Mouse (Mus musculus): ENCODE data around the gene Yap1.

- TF ChIP-seq CTCF (IDR thresholded peaks at IDR 0.05; ENCODE audit: low read depth, low read length) (no peak), GATA1 (IDR thresholded peaks at IDR 0.05; ENCODE audit: borderline replicate concordance, low read length) (no peak), POLR2AphosphoS5 (IDR thresholded peaks at IDR 0.05; ENCODE audit: insufficient replicate concordance, low read depth, low read length) (no peak), TAL1 (conservative IDR thresholded peaks at IDR 0.05; ENCODE audit: low read depth, low read length) (no peak), GATA2 (IDR thresholded peaks at IDR 0.05; ENCODE audit: borderline replicate concordance, low read depth, low read length) (no peak)
Observed at GRCm38 (mm10) chr9:7958025-7958593, 46.3 kb downstream of the Yap1 start.
